Mouse (Mus musculus) left cerebral cortex, postnatal 10 days (tissue): ENCODE data around the gene Dynll1. TPM values are rescaled to one million over a fixed set of nuclear protein-coding genes. Genes with fewer than 3 reads are reported as not detected.

Experiments used
- DNase-seq, 2 experiments: peaks; one replicate each; pipeline ENCODE4 v3.0.0; 2021 to 2022; ENCODE audit warnings: low spot score in 2 of 2, mixed read lengths in 1 of 2; ENCODE audit errors: extremely low spot score in 1 of 2
- intact Hi-C: fragments of 180-260 bp; cut with DNase I; formaldehyde crosslinking; loops from one replicate; pipeline ENCODE4 v1.15.1; 2025
- total RNA-seq, 2 experiments: library from RNA; stranded (reverse); gene quantifications; 2 replicates each; pipeline ENCODE4 v1.2.3; 2021

Dynll1 gene
- 100 to 1,000 TPM; 702 to 749 TPM for total RNA-seq

GRCm38 (mm10) chr5:115300792-115301614 lies at the start of gene Dynll1:
Dynll1 (minus strand) TSS chr5:115300999.
- DNase-seq, result peak; percentile 99
- intact Hi-C loops, result loop anchor here (2.0 to 5.0 kb wide), 2 partner anchors 18 to 46 kb away; partner anchors contain the start of gene Cox6a1

GRCm38 (mm10) chr5:115349225-115349555 lies 48.4 kb upstream of the Dynll1 start:
- intact Hi-C loops, result loop anchor here (5.0 kb wide), 1 partner anchor 47 kb away; the partner anchor contains the start of gene Dynll1
- no peak for DNase-seq

- intact Hi-C loops, result loop anchor here (5.0 kb wide), 1 partner anchor 46 kb away; the partner anchor contains the start of gene Dynll1
- peak; percentile 97 to 98 for DNase-seq
Measured at GRCm38 (mm10) chr5:115348546-115349224, 47.9 kb upstream of the Dynll1 start, which contains the start of gene Cox6a1. Cox6a1 (minus strand) TSS chr5:115348981.

DNA sequence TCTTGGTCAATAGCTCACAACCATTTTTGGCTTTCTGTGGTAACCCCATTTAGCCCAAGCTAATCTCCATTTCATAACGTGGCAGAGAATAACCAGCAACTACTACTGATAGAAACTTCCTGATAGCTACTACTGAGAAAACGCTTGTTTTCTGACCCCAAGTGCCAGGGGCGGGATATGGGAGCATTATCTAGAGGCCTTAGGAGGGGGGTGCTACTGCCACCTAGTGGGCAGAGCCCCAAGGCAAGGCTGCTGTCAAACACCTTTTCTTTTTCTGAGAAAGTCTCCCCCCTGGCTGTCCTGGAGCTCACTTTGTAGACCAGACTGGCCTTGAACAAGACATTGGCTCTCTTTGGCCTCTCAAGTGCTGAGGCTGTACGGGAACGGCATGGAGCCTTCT lies 46.8 kb upstream of the Dynll1 start:
- intact Hi-C loops, result loop anchor here (5.0 kb wide), 1 partner anchor 45 kb away; the partner anchor contains the start of gene Dynll1
- DNase-seq, result peak; percentile 56 to 84

DNA sequence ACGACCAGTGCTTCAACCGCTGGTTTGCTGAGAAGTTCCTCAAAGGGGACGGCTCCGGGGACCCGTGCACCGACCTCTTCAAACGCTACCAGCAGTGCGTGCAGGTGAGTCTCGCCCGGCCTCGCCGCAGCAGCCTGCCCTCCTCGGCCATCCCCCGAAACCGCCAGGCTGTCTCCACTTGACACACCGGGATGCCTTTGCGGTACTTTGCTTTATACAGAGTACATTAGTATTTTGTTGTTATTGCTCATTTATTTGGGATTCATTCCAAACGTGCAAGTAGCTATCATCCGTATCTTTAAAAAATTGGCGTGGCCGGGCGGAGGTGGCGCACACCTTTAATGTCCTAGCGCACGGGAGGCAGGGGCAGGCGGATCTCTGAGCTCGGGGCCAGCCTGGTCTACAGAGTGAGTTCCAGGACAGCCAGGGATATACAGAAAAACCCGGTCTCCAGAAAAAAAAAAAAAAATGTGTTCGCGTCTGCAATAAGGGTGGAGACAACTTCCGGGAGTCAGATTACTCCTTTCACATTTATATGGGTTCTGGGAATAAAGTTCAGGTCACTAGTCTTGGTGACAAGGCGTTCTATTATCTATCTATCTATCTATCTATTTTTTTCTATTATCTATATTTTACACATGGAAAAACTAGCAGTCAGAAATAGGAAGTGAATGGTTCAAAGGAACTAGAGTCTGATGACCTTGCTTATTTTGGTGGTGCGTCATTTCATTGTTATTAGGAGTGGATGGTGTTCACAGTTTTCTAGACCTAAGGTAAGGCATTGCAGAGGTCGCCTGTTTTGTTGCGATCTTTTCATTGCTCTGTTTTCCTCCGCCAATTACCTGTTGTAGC lies 40.7 kb upstream of the Dynll1 start:
- DNase-seq, result no peak
- intact Hi-C loops, result no loop called here

DNA sequence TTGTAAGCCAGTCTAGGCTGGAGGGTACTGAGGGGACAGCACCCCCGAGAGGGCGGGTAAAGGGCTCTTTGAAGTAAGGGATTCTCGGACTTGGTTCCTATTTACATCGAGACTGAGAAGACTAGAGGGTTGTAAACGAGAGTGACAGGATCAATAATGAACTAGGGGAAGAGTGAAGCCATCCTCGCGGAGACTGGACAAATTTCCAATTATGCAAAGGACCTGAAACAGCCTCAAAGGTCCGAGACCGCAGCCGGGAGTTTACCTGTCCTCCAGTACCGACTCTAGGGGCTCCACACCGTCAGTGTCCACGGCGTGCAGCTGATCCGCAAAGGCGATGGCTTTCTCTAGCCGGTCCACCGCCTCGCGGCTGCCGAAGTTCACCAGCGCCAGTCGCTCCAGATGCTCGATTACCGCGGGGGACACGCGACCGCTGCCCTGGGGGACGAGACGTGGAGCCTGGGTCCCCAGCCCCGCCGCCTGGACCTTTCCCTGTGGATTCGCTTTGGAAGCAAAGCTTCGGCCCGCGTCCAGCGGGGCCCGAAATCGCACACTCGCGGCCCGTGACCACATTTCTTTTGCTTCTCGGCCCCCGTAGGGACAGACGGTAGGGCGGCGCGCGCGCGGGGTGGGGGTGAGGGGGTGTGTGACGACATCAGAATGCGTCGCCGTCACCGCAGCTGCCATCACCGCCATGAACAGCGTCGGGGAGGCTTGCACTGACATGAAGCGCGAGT lies 39.9 kb upstream of the Dynll1 start, which contains the start of the genes Gatc and Triap1:
Gene Gatc (minus strand): TSS at position 602 of the 737 bp plus-strand sequence.
Gene Triap1 (plus strand): TSS at position 649 of the 737 bp plus-strand sequence.
- intact Hi-C loops, result no loop called here
- DNase-seq, result peak; percentile 84 to 95

GRCm38 (mm10) chr5:115340007-115340406 lies 39.2 kb upstream of the Dynll1 start:
- no peak for DNase-seq
- intact Hi-C loops, result no loop called here

DNA sequence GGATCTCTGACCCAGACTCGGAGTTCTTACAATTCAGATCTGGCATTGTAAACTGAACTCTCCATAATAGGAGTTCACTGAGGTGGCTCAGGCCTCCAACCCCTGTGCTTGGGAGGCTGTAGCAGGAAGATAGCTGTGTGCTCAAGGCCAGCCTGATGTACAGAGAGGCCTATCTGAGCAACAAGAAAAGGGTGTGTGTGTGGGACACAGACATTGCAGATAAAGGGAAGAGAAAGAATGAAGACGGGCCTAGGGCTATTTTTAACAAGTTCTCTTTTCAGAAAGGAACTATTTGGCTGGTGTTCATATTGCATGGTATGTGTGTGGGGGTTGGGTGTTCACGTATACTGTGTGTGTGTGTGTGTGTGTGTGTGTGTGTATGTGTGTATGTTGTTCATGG lies 32.8 kb upstream of the Dynll1 start:
- intact Hi-C loops, result loop anchor here (5.0 kb wide), 1 partner anchor 36 kb away; no protein-coding TSS in a partner anchor
- DNase-seq, result no peak

GRCm38 (mm10) chr5:115330955-115331354 lies 30.2 kb upstream of the Dynll1 start:
- intact Hi-C loops, result loop anchor here (5.0 kb wide), 1 partner anchor 34 kb away; no protein-coding TSS in a partner anchor
- no peak for DNase-seq

GRCm38 (mm10) chr5:115327610-115328548 lies 27.1 kb upstream of the Dynll1 start:
- intact Hi-C loops, result no loop called here
- DNase-seq, result peak in 1 of 2 experiments; percentile 71

DNA sequence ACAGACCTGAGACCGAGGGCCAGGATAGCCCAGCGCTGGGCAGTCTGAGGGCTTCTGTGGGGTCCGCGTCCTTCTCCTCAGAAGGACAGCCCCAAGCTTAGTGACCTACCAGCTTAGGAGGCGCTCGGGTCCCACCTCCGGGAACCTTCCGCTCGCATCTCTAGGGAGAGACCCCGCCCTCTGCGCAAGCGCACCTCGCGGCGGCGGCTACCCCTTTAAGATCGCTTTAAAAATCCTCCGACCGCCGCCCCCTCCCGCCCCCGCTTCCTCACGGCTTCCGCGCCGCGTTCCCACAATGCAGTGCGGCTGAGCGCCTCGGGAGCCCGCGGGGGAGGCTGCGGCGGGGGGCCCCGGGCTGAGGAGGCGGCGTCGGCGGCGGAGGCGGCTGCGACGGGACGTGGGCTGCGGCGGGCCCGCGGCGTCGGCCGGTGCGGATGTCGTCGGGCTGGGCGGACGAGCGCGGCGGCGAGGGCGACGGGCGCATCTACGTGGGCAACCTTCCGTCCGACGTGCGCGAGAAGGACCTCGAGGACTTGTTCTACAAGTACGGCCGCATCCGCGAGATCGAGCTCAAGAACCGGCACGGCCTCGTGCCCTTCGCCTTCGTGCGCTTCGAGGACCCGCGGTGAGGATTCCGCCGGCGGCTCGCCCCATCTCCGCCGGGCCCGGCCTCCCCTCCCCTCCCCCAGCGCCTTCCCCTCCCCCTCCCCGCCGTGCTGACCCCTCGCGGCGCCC lies 26.2 kb upstream of the Dynll1 start, which contains the start of gene Srsf9:
Gene Srsf9 (plus strand): TSS at position 303 of the 735 bp plus-strand sequence.
- DNase-seq, result peak; percentile 92 to 98
- intact Hi-C loops, result no loop called here

- intact Hi-C loops, result no loop called here
- DNase-seq, result no peak
Measured at GRCm38 (mm10) chr5:115326256-115326831, 25.5 kb upstream of the Dynll1 start.

DNA sequence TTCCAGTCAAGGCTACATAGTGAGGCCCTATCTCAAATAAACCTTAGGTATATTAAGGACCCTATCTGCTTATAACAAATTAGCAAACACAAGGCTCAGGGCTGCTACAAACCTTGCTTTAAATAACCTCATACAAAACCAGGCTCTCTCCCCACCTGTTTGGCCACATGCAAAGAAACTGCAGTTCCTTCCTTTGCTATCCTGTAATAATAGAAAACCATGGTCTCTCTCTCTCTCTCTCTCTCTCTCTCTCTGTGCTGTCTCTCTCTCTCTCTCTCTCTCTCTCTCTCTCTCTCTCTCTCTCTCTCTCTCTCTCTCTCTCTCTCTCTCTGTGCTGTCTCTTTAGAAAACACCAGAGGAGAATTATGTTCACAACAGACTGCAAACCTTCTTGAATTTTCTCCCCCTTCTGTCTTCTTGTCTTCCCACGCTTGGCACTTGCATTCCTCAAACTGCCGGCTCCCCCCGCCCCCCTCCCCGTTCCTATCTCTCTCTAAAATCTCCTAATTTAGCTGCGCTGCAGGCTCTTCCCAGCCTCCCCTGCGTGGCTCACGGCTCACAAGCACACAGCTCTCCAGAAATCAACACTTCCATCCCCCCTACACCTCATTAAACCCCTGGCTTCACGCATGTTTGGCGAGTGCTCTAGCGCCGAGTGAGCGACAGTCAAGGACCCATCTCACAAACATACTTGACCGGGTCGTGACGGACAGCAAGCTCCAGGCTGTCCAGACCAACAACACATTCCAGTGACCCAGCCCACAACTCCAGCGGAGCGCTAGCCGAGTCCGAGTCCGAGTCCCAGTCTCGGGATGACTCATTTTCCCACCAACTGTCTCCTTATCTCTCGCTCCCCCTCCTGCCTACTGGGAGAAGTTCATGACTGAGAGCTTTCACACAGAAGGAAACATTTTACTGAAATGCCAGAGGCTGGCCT lies 18.5 kb upstream of the Dynll1 start:
- intact Hi-C loops, result loop anchor here (2.0 kb wide), 1 partner anchor 18 kb away; the partner anchor contains the start of gene Dynll1
- DNase-seq, result peak; percentile 67 to 87

DNA sequence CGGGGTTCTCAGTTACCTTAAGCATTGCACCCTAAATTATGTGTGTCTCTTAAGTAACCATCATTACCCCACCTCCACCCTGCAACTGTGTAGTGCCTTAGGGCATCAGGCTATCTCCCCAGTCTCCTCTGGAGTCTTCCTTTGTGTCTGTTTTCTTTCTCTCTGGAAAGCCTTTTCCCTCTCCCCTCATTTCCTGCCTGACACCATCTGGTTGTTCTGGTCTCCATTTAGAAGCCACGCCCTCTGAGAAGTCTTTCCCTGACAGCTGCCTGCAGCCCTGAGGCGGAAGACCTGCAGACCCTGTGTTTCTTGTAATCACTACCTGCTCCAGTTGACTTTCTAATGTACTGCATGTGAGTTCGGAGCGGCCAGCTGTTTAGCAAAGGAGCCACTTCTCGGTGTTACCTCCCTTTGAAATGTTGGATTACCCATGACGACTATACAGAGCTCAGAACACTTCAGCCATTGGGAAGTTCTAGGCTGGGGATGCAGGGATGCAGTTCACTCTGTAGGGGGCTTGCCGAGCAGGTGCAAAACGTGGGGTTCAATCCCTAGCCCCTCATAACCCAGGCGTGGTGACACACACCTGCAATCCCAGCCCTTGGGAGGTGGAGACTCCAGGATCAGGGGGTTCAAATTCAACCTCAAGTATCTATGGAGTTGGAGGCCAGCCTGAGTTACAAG lies 17.0 kb upstream of the Dynll1 start:
- intact Hi-C loops, result loop anchor here (2.0 kb wide), 1 partner anchor 17 kb away; the partner anchor contains the start of gene Dynll1
- no peak for DNase-seq
